Mouse (Mus musculus) MEL (cell line): ENCODE measurements around the gene Lyrm1. TPM values are rescaled to one million over a fixed set of nuclear protein-coding genes. Genes with fewer than 3 reads are reported as not detected.

Experiments
- DNase-seq: peaks from one replicate; pipeline ENCODE4 v3.0.0; 2011; ENCODE audit warnings: low read depth, low spot score
- H3K27ac ChIP-seq: 2 replicates; pipeline ENCODE4 v1.5.1; 2012; ENCODE audit warnings: low read depth, mild to moderate bottlenecking, control low read depth, low read length, moderate library complexity; ENCODE audit not compliant: control insufficient read depth
- H3K27me3 ChIP-seq, 2 experiments: fragments of 150-350 bp in 1 of 2; sonication (generic) in 1 of 2; 2 replicates each; pipeline ENCODE4 v1.6.1; 2012; ENCODE audit warnings: low read length in 2 of 2, mild to moderate bottlenecking in 2 of 2, improper control_type of control experiment in 1 of 2, moderate library complexity in 1 of 2; ENCODE audit not compliant: insufficient read depth in 2 of 2, control insufficient read depth in 1 of 2
- H3K36me3 ChIP-seq, 2 experiments: 2 replicates each; pipeline ENCODE4 v1.6.1; 2012 to 2014; ENCODE audit warnings: low read length in 2 of 2, improper control_type of control experiment in 1 of 2, inconsistent platforms in 1 of 2, mild to moderate bottlenecking in 1 of 2; ENCODE audit not compliant: insufficient read depth in 2 of 2, control insufficient read depth in 1 of 2
- H3K4me1 ChIP-seq, 2 experiments: fragments of 150-350 bp in 1 of 2; sonication (generic) in 1 of 2; 2 replicates each; pipeline ENCODE4 v1.6.1; 2012; ENCODE audit warnings: low read length in 2 of 2, improper control_type of control experiment in 1 of 2, mild to moderate bottlenecking in 1 of 2; ENCODE audit not compliant: insufficient read depth in 2 of 2, control insufficient read depth in 1 of 2
- H3K4me3 ChIP-seq, 2 experiments: fragments of 150-350 bp in 1 of 2; sonication (generic) in 1 of 2; 2 replicates each; pipeline ENCODE4 v1.5.1; 2012; ENCODE audit warnings: low read depth in 2 of 2, low read length in 2 of 2, mild to moderate bottlenecking in 2 of 2, moderate library complexity in 2 of 2, control low read depth in 1 of 2, improper control_type of control experiment in 1 of 2; ENCODE audit not compliant: control insufficient read depth in 1 of 2, insufficient read depth in 1 of 2
- H3K79me2 ChIP-seq: 2 replicates; pipeline ENCODE4 v1.6.1; 2012; ENCODE audit warnings: mild to moderate bottlenecking, low read length, moderate library complexity; ENCODE audit not compliant: control insufficient read depth, poor library complexity, insufficient read depth
- H3K9ac ChIP-seq: 2 replicates; pipeline ENCODE4 v1.6.1; 2012; ENCODE audit warnings: low read depth, mild to moderate bottlenecking, control low read depth, low read length, moderate library complexity; ENCODE audit not compliant: control insufficient read depth, poor library complexity, severe bottlenecking
- H3K9me3 ChIP-seq: fragments of 150-350 bp; sonication (generic); replicated peaks from 2 replicates; pipeline ENCODE4 v1.6.1; 2012; ENCODE audit warnings: mild to moderate bottlenecking, low read length, improper control_type of control experiment, moderate library complexity; ENCODE audit not compliant: insufficient read depth
- CTCF ChIP-seq, 3 experiments: IDR thresholded peaks in 2 of 3; conservative IDR thresholded peaks in 1 of 3; 2 replicates each; pipeline ENCODE4 v1.5.1; 2011 to 2012; ENCODE audit warnings: low read length in 3 of 3, low read depth in 2 of 3, mild to moderate bottlenecking in 2 of 3, improper control_type of control experiment in 1 of 3, inconsistent platforms in 1 of 3, mixed read lengths in 1 of 3, moderate library complexity in 1 of 3; ENCODE audit not compliant: control insufficient read depth in 1 of 3, insufficient read depth in 1 of 3, poor library complexity in 1 of 3, severe bottlenecking in 1 of 3
- ELF1 ChIP-seq: IDR thresholded peaks from 2 replicates; pipeline ENCODE4 v1.6.1; 2014; ENCODE audit warnings: low read depth, mild to moderate bottlenecking, inconsistent platforms, low read length, improper control_type of control experiment, moderate library complexity
- EP300 ChIP-seq, 2 experiments: IDR thresholded peaks; 2 replicates each; pipeline ENCODE4 v1.6.1; 2011; ENCODE audit warnings: improper control_type of control experiment in 2 of 2, low read length in 2 of 2, low read depth in 1 of 2, mild to moderate bottlenecking in 1 of 2
- ETS1 ChIP-seq: IDR thresholded peaks from 2 replicates; pipeline ENCODE4 v1.6.1; 2012; ENCODE audit warnings: low read depth, mild to moderate bottlenecking, inconsistent platforms, low read length, improper control_type of control experiment, moderate library complexity
- GABPA ChIP-seq: IDR thresholded peaks from 2 replicates; pipeline ENCODE4 v1.6.1; 2012; ENCODE audit warnings: low read depth, mild to moderate bottlenecking, inconsistent platforms, low read length, improper control_type of control experiment, moderate library complexity
- GATA1 ChIP-seq: IDR thresholded peaks from 2 replicates; pipeline ENCODE4 v1.6.1; 2011; ENCODE audit warnings: low read depth, low read length, improper control_type of control experiment
- JUND ChIP-seq: IDR thresholded peaks from 2 replicates; pipeline ENCODE4 v1.6.1; 2011; ENCODE audit warnings: low read depth, mild to moderate bottlenecking, improper control_type of control experiment, low read length
- KAT2A ChIP-seq: conservative IDR thresholded peaks from 2 replicates; pipeline ENCODE4 v1.6.1; 2012; ENCODE audit warnings: low read depth, low read length, improper control_type of control experiment, inconsistent platforms
- MAZ ChIP-seq: IDR thresholded peaks from 2 replicates; pipeline ENCODE4 v1.6.1; 2012; ENCODE audit warnings: low read depth, mild to moderate bottlenecking, inconsistent platforms, low read length, improper control_type of control experiment
- MEF2A ChIP-seq: IDR thresholded peaks from 2 replicates; pipeline ENCODE4 v1.6.1; 2014; ENCODE audit warnings: low read depth, mild to moderate bottlenecking, inconsistent platforms, low read length, improper control_type of control experiment; ENCODE audit not compliant: poor library complexity, insufficient replicate concordance, severe bottlenecking; ENCODE audit errors: extremely low read depth
- MXI1 ChIP-seq: IDR thresholded peaks from 2 replicates; pipeline ENCODE4 v1.6.1; 2011; ENCODE audit warnings: mild to moderate bottlenecking, low read depth, low read length, improper control_type of control experiment
- MYB ChIP-seq: IDR thresholded peaks from 2 replicates; pipeline ENCODE4 v1.6.1; 2011; ENCODE audit warnings: mild to moderate bottlenecking, low read depth, low read length, improper control_type of control experiment
- MYC ChIP-seq: IDR thresholded peaks from 2 replicates; pipeline ENCODE4 v1.6.1; 2011; ENCODE audit warnings: low read depth, mild to moderate bottlenecking, low read length, improper control_type of control experiment, moderate library complexity
- POLR2AphosphoS2 ChIP-seq: IDR thresholded peaks from 2 replicates; pipeline ENCODE4 v1.6.1; 2011; ENCODE audit warnings: low read length, improper control_type of control experiment
- RAD21 ChIP-seq: IDR thresholded peaks from 2 replicates; pipeline ENCODE4 v1.6.1; 2011; ENCODE audit warnings: mild to moderate bottlenecking, low read depth, low read length, improper control_type of control experiment
- SIN3A ChIP-seq: IDR thresholded peaks from 2 replicates; pipeline ENCODE4 v1.6.1; 2012; ENCODE audit warnings: low read length, improper control_type of control experiment, inconsistent platforms
- SMC3 ChIP-seq: IDR thresholded peaks from 2 replicates; pipeline ENCODE4 v1.6.1; 2011; ENCODE audit warnings: low read depth, low read length, improper control_type of control experiment
- TBP ChIP-seq: IDR thresholded peaks from 2 replicates; pipeline ENCODE4 v1.8.0; 2011; ENCODE audit warnings: low read depth, low read length, improper control_type of control experiment
- USF2 ChIP-seq, 2 experiments: IDR thresholded peaks; 2 replicates each; pipeline ENCODE4 v1.6.1; 2011 to 2012; ENCODE audit warnings: improper control_type of control experiment in 2 of 2, low read length in 2 of 2, borderline replicate concordance in 1 of 2, inconsistent platforms in 1 of 2, low read depth in 1 of 2, mild to moderate bottlenecking in 1 of 2; ENCODE audit not compliant: insufficient read depth in 1 of 2
- ZC3H11A ChIP-seq: IDR thresholded peaks from 2 replicates; pipeline ENCODE4 v1.6.1; 2012; ENCODE audit warnings: low read depth, mild to moderate bottlenecking, inconsistent platforms, low read length, improper control_type of control experiment
- ZKSCAN1 ChIP-seq: IDR thresholded peaks from 2 replicates; pipeline ENCODE4 v1.6.1; 2012; ENCODE audit warnings: low read depth, mild to moderate bottlenecking, inconsistent platforms, low read length, improper control_type of control experiment, moderate library complexity
- ZMIZ1 ChIP-seq: IDR thresholded peaks from 2 replicates; pipeline ENCODE4 v1.6.1; 2012; ENCODE audit warnings: low read depth, mild to moderate bottlenecking, inconsistent platforms, low read length, improper control_type of control experiment, moderate library complexity
- polyA plus RNA-seq, 2 experiments: library from polyadenylated mRNA; stranded (reverse) in 1 of 2; unstranded in 1 of 2; fragments of >175 nt in 1 of 2; fragments of >200 nt in 1 of 2; gene quantifications; 2 replicates each; pipeline versions ENCODE4 v1.2.1 to v1.2.4; 2012; ENCODE audit warnings: low replicate concordance in 2 of 2, low read depth in 1 of 2; ENCODE audit not compliant: insufficient read length in 2 of 2, insufficient read depth in 1 of 2, missing spikeins in 1 of 2
- total RNA-seq: library from RNA; depleted of rRNA; stranded (reverse); fragments of 300-350 nt; gene quantifications from 2 replicates; pipeline ENCODE4 v1.2.3, GENCODE M21; 2012

Gene Lyrm1
- total and polyA plus RNA-seq, 3 experiments = 4.0 to 4.4 TPM; not detected in 1

GRCm38 (mm10) chr7:119872204-119872603 lies 23.5 kb upstream of the Lyrm1 start:
- Histone ChIP-seq H3K27ac (no peak overlapping the region), H3K9ac (no peak overlapping the region), H3K79me2 (no peaks in the 10 kb centered on the region), H3K9me3 (no peaks in the 10 kb centered on the region), H3K36me3 (no peaks in the 10 kb centered on the region), H3K27me3 (no peaks in the 10 kb centered on the region), H3K4me1 (no peaks in the 10 kb centered on the region), H3K4me3 (no peak overlapping the region)
- DNase-seq = no peak
- TF ChIP-seq GABPA = no peak
- no peak for TF ChIP-seq SIN3A
- no peak for TF ChIP-seq EP300 (IDR thresholded peaks at IDR 0.05; ENCODE audit: low read depth in 1 of 2, low read length in 2 of 2)
- TF ChIP-seq MXI1 = no peak
- no peak for TF ChIP-seq ZC3H11A
- TF ChIP-seq MYB = no peak

- no peak for DNase-seq
- Histone ChIP-seq H3K79me2 (no peaks in the 10 kb centered on the region), H3K4me3 (no peak overlapping the region), H3K27ac (no peak overlapping the region), H3K9me3 (no peaks in the 10 kb centered on the region), H3K27me3 (no peaks in the 10 kb centered on the region), H3K36me3 (no peaks in the 10 kb centered on the region), H3K4me1 (no peaks in the 10 kb centered on the region), H3K9ac (no peak overlapping the region)
- no peak for TF ChIP-seq KAT2A
- no peak for TF ChIP-seq ETS1
- no peak for TF ChIP-seq MAZ
- no peak for TF ChIP-seq CTCF (IDR thresholded peaks at IDR 0.05 in 2 of 3, conservative IDR thresholded peaks at IDR 0.05 in 1 of 3; ENCODE audit: control insufficient read depth in 1 of 3, insufficient read depth in 1 of 3, low read depth in 2 of 3, low read length in 3 of 3, poor library complexity in 1 of 3, severe bottlenecking in 1 of 3)
- TF ChIP-seq SIN3A = no peak
- no peak for TF ChIP-seq MEF2A
- TF ChIP-seq ZC3H11A = no peak
- no peak for TF ChIP-seq MYC
- TF ChIP-seq SMC3 = no peak
- no peak for TF ChIP-seq RAD21
- TF ChIP-seq POLR2AphosphoS2 = no peak
- no peak for TF ChIP-seq MXI1
Observed at GRCm38 (mm10) chr7:119873050-119873449, 22.6 kb upstream of the Lyrm1 start.

- no peak for DNase-seq
- Histone ChIP-seq H3K27ac (no peak overlapping the region), H3K4me3 (no peak overlapping the region), H3K4me1 (no peaks in the 10 kb centered on the region), H3K27me3 (no peaks in the 10 kb centered on the region), H3K9ac (no peak overlapping the region), H3K36me3 (no peaks in the 10 kb centered on the region), H3K9me3 (no peaks in the 10 kb centered on the region), H3K79me2 (no peaks in the 10 kb centered on the region)
- TF ChIP-seq TBP = no peak
- TF ChIP-seq RAD21 = no peak
- TF ChIP-seq MEF2A = no peak
- no peak for TF ChIP-seq GABPA
- TF ChIP-seq GATA1 = no peak
- no peak for TF ChIP-seq ELF1
- no peak for TF ChIP-seq SMC3
- no peak for TF ChIP-seq ZMIZ1
- no peak for TF ChIP-seq JUND
- TF ChIP-seq USF2 (IDR thresholded peaks at IDR 0.05; ENCODE audit: borderline replicate concordance in 1 of 2, insufficient read depth in 1 of 2, low read depth in 1 of 2, low read length in 2 of 2) = no peak
- TF ChIP-seq MYB = no peak
- no peak for TF ChIP-seq ETS1
- TF ChIP-seq ZKSCAN1 = no peak
Observed at GRCm38 (mm10) chr7:119875776-119876440, 19.8 kb upstream of the Lyrm1 start.
